Mouse (Mus musculus) MEL (cell line): ENCODE measurements around the gene Msi2.

ENCODE experiments used
- CHD1 ChIP-seq: IDR thresholded peaks from 2 replicates; pipeline ENCODE4 v1.6.1; 2012; ENCODE audit warnings: low read depth, mild to moderate bottlenecking, inconsistent platforms, low read length, improper control_type of control experiment
- CTCF ChIP-seq, 3 experiments: IDR thresholded peaks in 2 of 3; conservative IDR thresholded peaks in 1 of 3; 2 replicates each; pipeline ENCODE4 v1.5.1; 2011 to 2012; ENCODE audit warnings: low read length in 3 of 3, low read depth in 2 of 3, mild to moderate bottlenecking in 2 of 3, improper control_type of control experiment in 1 of 3, inconsistent platforms in 1 of 3, mixed read lengths in 1 of 3, moderate library complexity in 1 of 3; ENCODE audit not compliant: control insufficient read depth in 1 of 3, insufficient read depth in 1 of 3, poor library complexity in 1 of 3, severe bottlenecking in 1 of 3
- ELF1 ChIP-seq: IDR thresholded peaks from 2 replicates; pipeline ENCODE4 v1.6.1; 2014; ENCODE audit warnings: low read depth, mild to moderate bottlenecking, inconsistent platforms, low read length, improper control_type of control experiment, moderate library complexity
- EP300 ChIP-seq, 2 experiments: IDR thresholded peaks; 2 replicates each; pipeline ENCODE4 v1.6.1; 2011; ENCODE audit warnings: improper control_type of control experiment in 2 of 2, low read length in 2 of 2, low read depth in 1 of 2, mild to moderate bottlenecking in 1 of 2
- ETS1 ChIP-seq: IDR thresholded peaks from 2 replicates; pipeline ENCODE4 v1.6.1; 2012; ENCODE audit warnings: low read depth, mild to moderate bottlenecking, inconsistent platforms, low read length, improper control_type of control experiment, moderate library complexity
- MAFK ChIP-seq: IDR thresholded peaks from 2 replicates; pipeline ENCODE4 v1.6.1; 2011; ENCODE audit warnings: low read depth, mild to moderate bottlenecking, low read length, improper control_type of control experiment, borderline replicate concordance
- MAZ ChIP-seq: IDR thresholded peaks from 2 replicates; pipeline ENCODE4 v1.6.1; 2012; ENCODE audit warnings: low read depth, mild to moderate bottlenecking, inconsistent platforms, low read length, improper control_type of control experiment
- MYC ChIP-seq: IDR thresholded peaks from 2 replicates; pipeline ENCODE4 v1.6.1; 2011; ENCODE audit warnings: low read depth, mild to moderate bottlenecking, low read length, improper control_type of control experiment, moderate library complexity
- NELFE ChIP-seq: IDR thresholded peaks from 2 replicates; pipeline ENCODE4 v1.6.1; 2011; ENCODE audit warnings: low read depth, low read length, improper control_type of control experiment
- POLR2A ChIP-seq, 2 experiments: IDR thresholded peaks; 2 replicates each; pipeline ENCODE4 v1.6.1; 2011 to 2012; ENCODE audit warnings: low read length in 2 of 2, mild to moderate bottlenecking in 2 of 2, control low read depth in 1 of 2, improper control_type of control experiment in 1 of 2, low read depth in 1 of 2, moderate library complexity in 1 of 2; ENCODE audit not compliant: control insufficient read depth in 1 of 2, insufficient read depth in 1 of 2, poor library complexity in 1 of 2
- POLR2AphosphoS2 ChIP-seq: IDR thresholded peaks from 2 replicates; pipeline ENCODE4 v1.6.1; 2011; ENCODE audit warnings: low read length, improper control_type of control experiment
- RAD21 ChIP-seq: IDR thresholded peaks from 2 replicates; pipeline ENCODE4 v1.6.1; 2011; ENCODE audit warnings: mild to moderate bottlenecking, low read depth, low read length, improper control_type of control experiment
- SMC3 ChIP-seq: IDR thresholded peaks from 2 replicates; pipeline ENCODE4 v1.6.1; 2011; ENCODE audit warnings: low read depth, low read length, improper control_type of control experiment
- TAL1 ChIP-seq: IDR thresholded peaks from 2 replicates; pipeline ENCODE4 v1.6.1; 2012; ENCODE audit warnings: mild to moderate bottlenecking, inconsistent platforms, low read length, moderate library complexity, mixed read lengths

- no peak for TF ChIP-seq CTCF (IDR thresholded peaks at IDR 0.05 in 2 of 3, conservative IDR thresholded peaks at IDR 0.05 in 1 of 3; ENCODE audit: control insufficient read depth in 1 of 3, insufficient read depth in 1 of 3, low read depth in 2 of 3, low read length in 3 of 3, poor library complexity in 1 of 3, severe bottlenecking in 1 of 3)
- TF ChIP-seq SMC3: no peak
- TF ChIP-seq POLR2AphosphoS2: no peak
- no peak for TF ChIP-seq MAFK
- no peak for TF ChIP-seq EP300 (IDR thresholded peaks at IDR 0.05; ENCODE audit: low read depth in 1 of 2, low read length in 2 of 2)
- no peak for TF ChIP-seq MAZ
- no peak for TF ChIP-seq ELF1
- no peak for TF ChIP-seq ETS1
- TF ChIP-seq RAD21: no peak
- TF ChIP-seq TAL1: no peak
- TF ChIP-seq POLR2A (IDR thresholded peaks at IDR 0.05; ENCODE audit: control insufficient read depth in 1 of 2, insufficient read depth in 1 of 2, low read depth in 1 of 2, low read length in 2 of 2, poor library complexity in 1 of 2): no peak
- no peak for TF ChIP-seq MYC
- no peak for TF ChIP-seq CHD1
- TF ChIP-seq NELFE: no peak
These were observed 345.7 kb downstream of the Msi2 start for GRCm38 (mm10) chr11:88372589-88372988.
